Mouse (Mus musculus): ENCODE measurements around the gene Ust. TPM values are rescaled to one million over a fixed set of nuclear protein-coding genes. Genes with fewer than 3 reads are reported as not detected.
A peak's percentile ranks its signal among the peaks of the same experiment; 100 is the strongest.

Ust gene
- polyA plus RNA-seq, 1 experiment from 2014 or later = 9.0 TPM

DNA sequence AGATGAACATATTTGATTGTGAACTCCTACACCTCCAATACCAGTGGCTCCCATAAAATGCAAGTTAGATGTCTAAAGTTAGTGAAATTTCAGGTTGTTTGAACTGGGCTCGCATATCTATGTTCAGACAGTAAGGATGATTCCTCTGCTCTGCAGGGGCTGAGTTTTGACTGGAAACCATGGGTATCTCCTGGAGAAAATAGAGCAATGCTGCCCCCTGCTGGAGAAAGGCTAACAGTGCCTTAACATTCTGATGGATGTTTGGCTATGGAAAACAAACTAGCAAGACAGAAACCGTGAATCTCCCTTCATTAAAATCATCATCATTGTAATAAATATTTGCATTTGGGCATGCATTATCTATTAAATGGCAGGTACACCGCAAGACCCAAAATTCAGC lies 278.4 kb downstream of the Ust start:
- 0 out of 2 replicates have a peak, but pooled peaks cover 2% of the 10 kb centered on the region for H3K36me3 ChIP-seq (ENCODE audit: control insufficient read depth, insufficient read depth, low read length)
- H3K9me3 ChIP-seq (ENCODE audit: control insufficient read depth, low read length) = no peaks in the 10 kb centered on the region
- H3K4me2 ChIP-seq (replicated peaks; ENCODE audit: low read depth, low read length) = no peak overlapping the region
- H3K27ac ChIP-seq (ENCODE audit: low read depth, low read length) = no peak overlapping the region
- H3K27me3 ChIP-seq (ENCODE audit: control insufficient read depth, insufficient read depth, low read length) = no peaks in the 10 kb centered on the region
- no peaks in the 10 kb centered on the region for H3K4me1 ChIP-seq (ENCODE audit: control insufficient read depth, insufficient read depth, low read length)
- 10% methylated on average over 3 of the region's 3 CpGs for WGBS
- H3K9ac ChIP-seq (ENCODE audit: low read depth, low read length) = no peak overlapping the region
- no peak overlapping the region for H3K4me3 ChIP-seq (ENCODE audit: low read length)
- ATAC-seq (ENCODE audit: low FRiP score, low TSS enrichment) = no peak

DNA sequence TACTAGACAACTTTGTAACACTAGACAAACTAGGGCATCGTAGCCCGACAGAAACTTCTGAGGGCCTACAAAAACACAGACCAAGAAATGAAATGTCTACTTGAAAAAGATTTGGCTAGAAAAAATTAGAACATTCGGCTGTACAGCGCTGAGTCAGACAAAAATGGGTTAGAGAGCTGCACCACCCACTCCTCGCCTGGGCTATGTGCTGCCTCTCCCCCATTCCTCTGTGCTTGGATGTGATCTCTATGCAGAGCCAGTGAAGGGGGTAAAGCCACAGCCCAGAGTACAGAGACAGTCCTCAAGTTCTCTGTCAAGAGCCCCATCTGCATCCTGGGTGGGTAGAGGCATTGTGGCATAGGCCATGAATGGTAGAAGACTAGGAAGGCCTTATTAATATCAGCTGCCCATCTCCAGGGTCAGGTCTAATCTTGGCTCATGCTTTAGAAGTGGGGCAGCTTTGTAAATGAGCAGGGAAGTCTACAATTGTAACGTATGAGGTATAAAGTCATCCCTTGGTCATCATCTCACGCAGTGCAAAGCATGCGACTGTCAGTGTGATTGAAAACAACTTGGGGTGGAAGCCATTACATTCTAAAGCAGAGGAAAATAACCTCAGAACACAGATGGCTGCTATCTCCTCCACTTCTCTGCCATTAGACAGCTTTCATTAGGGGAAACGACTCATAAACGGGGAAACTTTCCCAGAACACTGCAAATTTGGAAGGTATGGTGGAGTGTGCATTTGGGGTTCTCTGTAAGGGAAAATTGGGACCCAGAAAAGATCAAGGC lies 281.6 kb downstream of the Ust start:
- Histone ChIP-seq H3K9me3 (ENCODE audit: control insufficient read depth, low read length) (no peaks in the 10 kb centered on the region), H3K27me3 (ENCODE audit: control insufficient read depth, insufficient read depth, low read length) (no peaks in the 10 kb centered on the region), H3K27ac (ENCODE audit: low read depth, low read length) (no peak overlapping the region), H3K4me2 (replicated peaks; ENCODE audit: low read depth, low read length) (no peak overlapping the region), H3K36me3 (ENCODE audit: control insufficient read depth, insufficient read depth, low read length) (no peaks in the 10 kb centered on the region), H3K9ac (ENCODE audit: low read depth, low read length) (no peak overlapping the region), H3K4me3 (ENCODE audit: low read length) (no peak overlapping the region), H3K4me1 (ENCODE audit: control insufficient read depth, insufficient read depth, low read length) (no peaks in the 10 kb centered on the region)
- no peak for ATAC-seq (ENCODE audit: low FRiP score, low TSS enrichment)
- 84% methylated on average over 10 of the region's 10 CpGs for WGBS

DNA sequence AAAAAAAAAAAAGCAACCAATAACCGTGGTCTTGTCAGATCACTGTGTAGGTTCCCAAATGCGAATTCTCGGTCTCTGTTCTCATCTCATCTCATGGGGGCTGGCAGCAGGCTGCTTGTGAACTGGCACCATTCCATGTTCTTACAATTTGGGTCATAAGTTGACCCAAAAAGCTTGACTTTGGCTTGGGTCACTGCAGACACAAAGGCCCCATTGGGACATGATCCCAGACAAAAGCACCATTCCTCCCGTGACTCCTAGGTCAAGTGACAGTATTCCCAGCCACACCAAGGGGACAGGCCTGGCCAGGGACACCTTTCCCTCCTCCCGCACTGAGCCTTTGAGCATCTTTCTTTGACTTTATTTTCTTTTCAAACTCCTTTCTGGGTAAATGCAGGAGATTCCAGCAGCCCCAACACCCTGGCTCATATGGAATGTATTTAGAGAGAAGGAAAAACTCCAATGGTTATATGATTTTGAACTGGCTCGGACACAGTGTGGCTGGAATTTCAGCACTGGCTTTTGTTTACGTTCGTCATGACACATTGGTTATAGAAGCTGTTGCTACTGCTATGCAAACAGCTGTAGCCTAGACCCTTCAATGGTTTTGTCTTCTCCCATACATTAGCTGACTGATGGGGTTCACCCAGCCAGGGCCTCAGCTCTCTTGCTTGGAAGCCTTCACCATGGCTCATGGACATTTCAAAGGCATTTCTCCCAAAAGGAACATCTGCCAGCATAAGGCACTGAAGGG lies 285.3 kb downstream of the Ust start:
- Histone ChIP-seq H3K27me3 (ENCODE audit: control insufficient read depth, insufficient read depth, low read length) (no peaks in the 10 kb centered on the region), H3K4me3 (ENCODE audit: low read length) (no peak overlapping the region), H3K36me3 (ENCODE audit: control insufficient read depth, insufficient read depth, low read length) (no peaks in the 10 kb centered on the region), H3K9ac (ENCODE audit: low read depth, low read length) (no peak overlapping the region), H3K4me2 (replicated peaks; ENCODE audit: low read depth, low read length) (no peak overlapping the region), H3K27ac (ENCODE audit: low read depth, low read length) (no peak overlapping the region), H3K4me1 (ENCODE audit: control insufficient read depth, insufficient read depth, low read length) (no peaks in the 10 kb centered on the region), H3K9me3 (ENCODE audit: control insufficient read depth, low read length) (no peaks in the 10 kb centered on the region)
- WGBS = 79% methylated on average over 8 of the region's 8 CpGs
- no peak for ATAC-seq (ENCODE audit: low FRiP score, low TSS enrichment)

DNA sequence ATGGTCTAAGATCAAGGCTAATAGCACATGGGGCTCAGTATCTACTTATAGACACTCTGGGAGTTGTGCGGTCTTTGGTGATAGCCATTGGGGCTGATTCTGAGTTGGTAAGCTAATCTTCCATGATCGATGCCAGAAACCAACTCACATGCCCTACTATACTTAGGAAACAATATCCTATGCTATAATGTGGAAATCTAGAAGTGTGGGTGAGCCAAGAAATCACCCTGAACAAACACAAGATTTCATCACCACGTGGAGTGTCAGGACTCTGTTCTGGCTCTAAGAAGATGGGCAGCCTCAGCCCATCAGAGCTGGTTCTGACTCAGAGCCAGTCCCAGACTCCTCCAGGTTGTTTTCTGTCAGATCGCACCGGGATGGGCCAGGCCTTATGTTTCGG lies 286.1 kb downstream of the Ust start:
- H3K27ac ChIP-seq (ENCODE audit: low read depth, low read length) = no peak overlapping the region
- no peak overlapping the region for H3K4me2 ChIP-seq (replicated peaks; ENCODE audit: low read depth, low read length)
- H3K36me3 ChIP-seq (ENCODE audit: control insufficient read depth, insufficient read depth, low read length) = no peaks in the 10 kb centered on the region
- no peak overlapping the region for H3K4me3 ChIP-seq (ENCODE audit: low read length)
- no peak overlapping the region for H3K9ac ChIP-seq (ENCODE audit: low read depth, low read length)
- WGBS = 79% methylated on average over 6 of the region's 6 CpGs
- H3K9me3 ChIP-seq (ENCODE audit: control insufficient read depth, low read length) = no peaks in the 10 kb centered on the region
- no peak for ATAC-seq (ENCODE audit: low FRiP score, low TSS enrichment)
- H3K27me3 ChIP-seq (ENCODE audit: control insufficient read depth, insufficient read depth, low read length) = no peaks in the 10 kb centered on the region
- no peaks in the 10 kb centered on the region for H3K4me1 ChIP-seq (ENCODE audit: control insufficient read depth, insufficient read depth, low read length)

DNA sequence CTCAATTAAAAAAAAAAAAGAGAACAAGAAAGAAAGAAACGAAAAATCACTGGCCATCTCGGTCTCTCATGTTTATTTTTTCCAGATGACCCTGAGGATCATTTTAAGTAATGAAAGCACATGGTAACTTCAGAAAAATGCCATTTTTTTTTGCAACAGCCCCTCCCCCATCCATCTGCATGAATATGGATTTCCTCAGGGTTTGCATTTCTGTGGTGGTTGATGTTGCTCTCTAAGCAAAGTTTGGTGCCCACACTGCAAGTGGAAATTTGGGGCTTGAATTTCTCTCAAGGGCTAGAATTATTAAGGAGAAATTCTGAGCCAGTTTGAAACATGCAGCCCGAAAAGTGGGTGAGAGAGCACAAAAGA lies 290.3 kb downstream of the Ust start:
- H3K9me3 ChIP-seq (ENCODE audit: control insufficient read depth, low read length) = no peaks in the 10 kb centered on the region
- no peaks in the 10 kb centered on the region for H3K27me3 ChIP-seq (ENCODE audit: control insufficient read depth, insufficient read depth, low read length)
- no peak overlapping the region for H3K27ac ChIP-seq (ENCODE audit: low read depth, low read length)
- no peak overlapping the region for H3K4me3 ChIP-seq (ENCODE audit: low read length)
- H3K9ac ChIP-seq (ENCODE audit: low read depth, low read length) = no peak overlapping the region
- WGBS = 40% methylated on average over 3 of the region's 3 CpGs
- no peak for ATAC-seq (ENCODE audit: low FRiP score, low TSS enrichment)
- H3K4me1 ChIP-seq (ENCODE audit: control insufficient read depth, insufficient read depth, low read length) = no peaks in the 10 kb centered on the region
- H3K36me3 ChIP-seq (ENCODE audit: control insufficient read depth, insufficient read depth, low read length) = no peaks in the 10 kb centered on the region
- H3K4me2 ChIP-seq (replicated peaks; ENCODE audit: low read depth, low read length) = no peak overlapping the region

DNA sequence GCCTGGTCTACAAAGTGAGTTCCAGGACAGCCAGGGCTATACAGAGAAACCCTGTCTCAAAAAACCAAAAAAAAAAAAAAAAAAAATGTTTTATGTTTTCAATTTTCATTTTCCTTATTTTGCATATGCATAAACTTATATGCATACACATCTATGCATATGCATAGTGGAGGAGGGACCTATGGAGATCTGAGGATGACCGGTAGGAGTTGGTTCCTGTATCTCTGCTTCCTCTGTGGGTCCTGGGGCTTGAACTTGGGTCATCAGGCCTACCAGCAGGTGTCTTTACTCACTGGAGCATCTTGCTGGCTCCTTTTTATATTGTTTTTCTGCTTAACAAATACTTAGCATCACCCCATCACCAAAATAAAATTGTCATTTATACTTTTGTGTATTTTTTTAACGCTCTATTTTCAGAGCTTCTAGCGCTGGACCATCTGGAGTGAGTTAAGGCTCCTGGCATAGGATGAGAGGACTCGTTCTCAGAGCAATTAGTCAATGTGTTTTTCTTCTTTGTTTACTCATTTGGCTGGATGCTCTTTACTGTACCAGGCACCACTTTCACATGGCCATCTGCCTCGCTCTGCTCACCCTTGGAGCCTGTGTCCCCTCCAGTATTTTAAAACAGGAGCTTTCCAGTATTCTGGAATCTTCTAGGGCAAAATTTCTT lies 290.8 kb downstream of the Ust start:
- Histone ChIP-seq H3K4me3 (ENCODE audit: low read length) (no peak overlapping the region), H3K4me2 (replicated peaks; ENCODE audit: low read depth, low read length) (no peak overlapping the region), H3K9me3 (ENCODE audit: control insufficient read depth, low read length) (no peaks in the 10 kb centered on the region), H3K27me3 (ENCODE audit: control insufficient read depth, insufficient read depth, low read length) (no peaks in the 10 kb centered on the region), H3K36me3 (ENCODE audit: control insufficient read depth, insufficient read depth, low read length) (no peaks in the 10 kb centered on the region), H3K4me1 (ENCODE audit: control insufficient read depth, insufficient read depth, low read length) (no peaks in the 10 kb centered on the region), H3K9ac (ENCODE audit: low read depth, low read length) (no peak overlapping the region), H3K27ac (ENCODE audit: low read depth, low read length) (no peak overlapping the region)
- 0 out of 2 replicates have a peak, but pooled peaks have one; percentile 38 for ATAC-seq (ENCODE audit: low FRiP score, low TSS enrichment)
- WGBS = 46% methylated on average over 5 of the region's 5 CpGs

DNA sequence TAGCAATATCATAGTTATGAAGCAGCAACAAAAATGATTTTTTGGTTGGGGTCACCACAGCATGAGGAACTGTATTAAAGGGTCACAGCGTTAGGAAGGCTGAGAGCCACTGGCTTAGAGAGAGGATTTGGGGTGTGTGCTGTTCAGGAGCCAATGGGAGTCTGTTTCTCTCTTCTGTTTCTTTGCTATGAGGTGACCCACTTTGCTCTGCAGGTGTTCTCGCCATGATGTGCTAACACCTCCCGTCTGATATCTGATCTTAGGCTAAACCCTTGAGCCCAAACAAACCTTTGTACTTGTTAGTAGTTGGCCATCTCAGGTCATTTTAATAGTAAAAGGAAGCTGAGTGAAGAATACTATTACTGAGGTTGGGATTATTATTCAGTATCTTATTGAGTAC lies 292.0 kb downstream of the Ust start:
- Histone ChIP-seq H3K4me3 (ENCODE audit: low read length) (no peak overlapping the region), H3K27ac (ENCODE audit: low read depth, low read length) (no peak overlapping the region), H3K27me3 (ENCODE audit: control insufficient read depth, insufficient read depth, low read length) (no peaks in the 10 kb centered on the region), H3K4me2 (replicated peaks; ENCODE audit: low read depth, low read length) (no peak overlapping the region), H3K9me3 (ENCODE audit: control insufficient read depth, low read length) (no peaks in the 10 kb centered on the region), H3K36me3 (ENCODE audit: control insufficient read depth, insufficient read depth, low read length) (no peaks in the 10 kb centered on the region), H3K4me1 (ENCODE audit: control insufficient read depth, insufficient read depth, low read length) (no peaks in the 10 kb centered on the region), H3K9ac (ENCODE audit: low read depth, low read length) (no peak overlapping the region)
- WGBS = 66% methylated on average over 3 of the region's 3 CpGs
- no peak for ATAC-seq (ENCODE audit: low FRiP score, low TSS enrichment)

DNA sequence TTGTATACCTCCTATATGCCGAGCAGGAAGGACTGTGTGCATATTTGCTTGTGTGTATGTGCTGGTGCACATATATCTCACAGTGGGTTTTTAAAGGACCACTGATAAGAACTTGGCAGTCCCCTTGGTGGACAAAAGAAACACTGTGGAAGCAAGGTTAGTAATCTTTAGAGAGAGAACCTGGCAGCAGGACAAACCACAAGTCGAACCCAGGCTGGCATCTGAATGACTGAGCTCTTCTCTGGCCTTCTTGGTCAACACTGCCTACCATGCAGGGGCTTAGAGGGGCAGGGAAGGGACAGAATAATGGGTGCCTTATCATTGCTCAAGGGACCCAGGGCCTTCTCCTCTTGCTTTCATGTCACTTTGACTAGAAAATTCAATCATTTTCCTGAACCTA lies 294.0 kb downstream of the Ust start:
- WGBS = 85% methylated on average over 2 of the region's 2 CpGs
- no peak for ATAC-seq (ENCODE audit: low FRiP score, low TSS enrichment)

DNA sequence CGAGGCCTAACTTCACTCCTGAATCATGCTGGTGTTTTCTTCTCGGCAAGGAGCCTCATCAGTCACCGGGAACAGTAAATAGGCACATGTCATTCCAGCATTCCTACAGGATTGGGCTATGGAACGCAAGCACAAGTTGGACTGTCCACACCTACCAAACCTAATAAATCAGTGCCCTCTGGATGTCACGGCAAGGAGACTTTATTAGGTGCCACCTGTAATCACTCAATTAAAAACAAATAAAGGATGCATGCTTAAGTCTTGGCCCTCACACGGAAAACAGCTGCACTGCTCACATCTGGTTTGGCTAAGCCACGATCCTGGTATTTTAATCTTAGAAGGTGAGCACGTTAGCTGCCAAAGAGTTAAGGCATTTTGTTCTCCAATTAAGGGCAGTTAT lies 294.6 kb downstream of the Ust start:
- no peak overlapping the region for H3K9ac ChIP-seq (ENCODE audit: low read depth, low read length)
- no peaks in the 10 kb centered on the region for H3K4me1 ChIP-seq (ENCODE audit: control insufficient read depth, insufficient read depth, low read length)
- H3K4me2 ChIP-seq (replicated peaks; ENCODE audit: low read depth, low read length) = no peak overlapping the region
- no peaks in the 10 kb centered on the region for H3K9me3 ChIP-seq (ENCODE audit: control insufficient read depth, low read length)
- H3K36me3 ChIP-seq (ENCODE audit: control insufficient read depth, insufficient read depth, low read length) = no peaks in the 10 kb centered on the region
- WGBS = 59% methylated on average over 8 of the region's 8 CpGs
- no peak overlapping the region for H3K4me3 ChIP-seq (ENCODE audit: low read length)
- ATAC-seq (ENCODE audit: low FRiP score, low TSS enrichment) = no peak
- no peak overlapping the region for H3K27ac ChIP-seq (ENCODE audit: low read depth, low read length)
- H3K27me3 ChIP-seq (ENCODE audit: control insufficient read depth, insufficient read depth, low read length) = no peaks in the 10 kb centered on the region

More for the DNA sequence above, 294.0 kb downstream of the Ust start:
- no peak overlapping the region for H3K4me2 ChIP-seq (replicated peaks; ENCODE audit: low read depth, low read length)
- no peaks in the 10 kb centered on the region for H3K36me3 ChIP-seq (ENCODE audit: control insufficient read depth, insufficient read depth, low read length)
- H3K9ac ChIP-seq (ENCODE audit: low read depth, low read length) = no peak overlapping the region
- no peak overlapping the region for H3K4me3 ChIP-seq (ENCODE audit: low read length)
- H3K9me3 ChIP-seq (ENCODE audit: control insufficient read depth, low read length) = no peaks in the 10 kb centered on the region
- H3K27ac ChIP-seq (ENCODE audit: low read depth, low read length) = no peak overlapping the region
- H3K27me3 ChIP-seq (ENCODE audit: control insufficient read depth, insufficient read depth, low read length) = no peaks in the 10 kb centered on the region
- H3K4me1 ChIP-seq (ENCODE audit: control insufficient read depth, insufficient read depth, low read length) = no peaks in the 10 kb centered on the region
